Mouse (Mus musculus) myocyte (in vitro differentiated cells): ENCODE measurements around the gene Rrad.

ENCODE experiments used
- CEBPB ChIP-seq: IDR thresholded peaks from 2 replicates; pipeline ENCODE4 v1.6.1; 2011; ENCODE audit warnings: mild to moderate bottlenecking, moderate library complexity; ENCODE audit not compliant: poor library complexity, insufficient read depth, severe bottlenecking
- SRF ChIP-seq: IDR thresholded peaks from one replicate; pipeline ENCODE4 v1.6.1; 2011; ENCODE audit warnings: low read depth; ENCODE audit not compliant: control insufficient read depth, insufficient read length

GRCm38 (mm10) chr8:104624161-104624560 lies 7.0 kb downstream of the Rrad start, which contains the start of gene Cdh16:
- TF ChIP-seq CEBPB (no peak), SRF (no peak)
